Mouse (Mus musculus): Measurements from ENCODE around the gene Aarsd1.
"Not testable (repeated sequence)": the region's sequence is repeated elsewhere in the genome, so short reads cannot be mapped to it uniquely, and the experiment has no call there.

The Aarsd1 gene

GRCm38 (mm10) chr11:101378926-101379325, 38.5 kb downstream of the Aarsd1 start:
- DNase-seq (ENCODE audit: low read depth, low spot score): no peak

DNA sequence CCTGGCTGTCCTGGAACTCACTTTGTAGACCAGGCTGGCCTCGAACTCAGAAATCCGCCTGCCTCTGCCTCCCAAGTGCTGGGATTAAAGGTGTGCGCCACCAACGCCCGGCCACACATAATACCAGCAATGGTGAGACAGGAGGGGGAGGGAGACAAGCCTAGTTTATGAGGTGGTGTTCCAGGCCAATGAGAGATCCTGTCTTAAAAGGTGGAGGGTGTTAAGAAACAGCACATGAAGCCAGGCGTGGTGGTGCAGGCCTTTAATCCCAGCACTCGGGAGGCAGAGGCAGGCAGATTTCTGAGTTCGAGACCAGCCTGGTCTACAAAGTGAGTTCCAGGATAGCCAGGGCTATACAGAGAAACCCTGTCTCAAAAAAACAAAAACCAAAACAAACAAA, 39.2 kb downstream of the Aarsd1 start:
- not testable (repeated sequence) for DNase-seq (ENCODE audit: low read depth, low spot score)

DNA sequence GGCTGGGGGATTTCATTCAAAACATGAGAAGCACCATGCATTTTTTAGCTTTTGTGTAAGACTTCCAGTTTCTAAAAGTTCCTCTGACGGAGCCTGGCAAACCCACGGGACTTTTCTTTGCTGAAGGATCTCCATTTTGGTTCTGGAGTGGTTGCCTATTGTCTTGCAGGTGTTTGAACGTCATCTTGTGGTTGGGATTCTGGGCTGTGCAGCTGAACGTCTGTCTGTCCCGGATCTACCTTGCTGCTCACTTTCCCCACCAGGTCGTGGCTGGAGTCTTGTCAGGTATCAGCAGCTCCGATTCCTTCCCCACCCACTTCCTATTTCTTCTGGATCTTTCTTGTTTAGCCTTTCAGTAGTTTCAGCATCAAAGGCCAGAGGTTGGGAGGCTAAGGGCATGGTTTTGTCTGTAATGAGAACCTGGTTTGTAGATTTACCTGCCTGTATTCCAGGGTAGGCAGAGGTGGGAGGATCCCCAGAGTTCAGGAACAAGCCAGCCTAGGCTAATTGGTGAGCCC, 42.9 kb downstream of the Aarsd1 start:
- DNase-seq (ENCODE audit: low read depth, low spot score): no peak

- no peak for DNase-seq (ENCODE audit: low read depth, low spot score)
Observed at GRCm38 (mm10) chr11:101370141-101370540, 47.3 kb downstream of the Aarsd1 start.

DNA sequence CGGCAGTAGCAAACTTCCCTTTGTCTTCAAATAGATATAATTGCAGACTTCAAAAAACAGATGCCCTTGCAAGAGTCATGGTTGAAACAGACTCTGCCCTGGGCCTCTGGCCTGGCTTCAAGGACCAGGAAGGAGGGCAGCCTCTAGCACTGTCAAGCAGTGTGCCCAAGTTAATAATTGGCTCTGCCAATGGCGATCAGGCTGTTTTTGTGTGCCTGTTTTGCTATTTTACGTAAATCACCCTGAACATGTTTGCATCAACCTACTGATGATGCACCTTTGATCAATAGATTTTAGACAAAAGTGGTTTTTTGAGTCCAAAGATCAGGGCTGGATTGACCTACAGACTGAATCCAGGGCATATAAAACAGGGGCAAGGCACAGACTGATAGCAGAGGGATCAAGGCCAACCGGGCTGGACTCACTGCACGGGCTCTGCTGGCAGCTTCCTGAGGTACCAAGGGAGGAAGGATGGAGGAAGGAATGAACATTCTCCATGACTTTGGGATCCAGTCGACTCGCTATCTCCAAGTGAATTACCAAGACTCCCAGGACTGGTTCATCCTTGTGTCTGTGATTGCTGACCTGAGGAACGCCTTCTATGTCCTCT, 50.0 kb downstream of the Aarsd1 start, which contains the start of gene G6pc:
TSS of gene G6pc (plus strand) at position 236 of the 610 bp plus-strand sequence.
- DNase-seq (ENCODE audit: low read depth, low spot score): no peak

GRCm38 (mm10) chr11:101364531-101364931, 52.9 kb downstream of the Aarsd1 start:
- no peak for DNase-seq (ENCODE audit: low read depth, low spot score)

DNA sequence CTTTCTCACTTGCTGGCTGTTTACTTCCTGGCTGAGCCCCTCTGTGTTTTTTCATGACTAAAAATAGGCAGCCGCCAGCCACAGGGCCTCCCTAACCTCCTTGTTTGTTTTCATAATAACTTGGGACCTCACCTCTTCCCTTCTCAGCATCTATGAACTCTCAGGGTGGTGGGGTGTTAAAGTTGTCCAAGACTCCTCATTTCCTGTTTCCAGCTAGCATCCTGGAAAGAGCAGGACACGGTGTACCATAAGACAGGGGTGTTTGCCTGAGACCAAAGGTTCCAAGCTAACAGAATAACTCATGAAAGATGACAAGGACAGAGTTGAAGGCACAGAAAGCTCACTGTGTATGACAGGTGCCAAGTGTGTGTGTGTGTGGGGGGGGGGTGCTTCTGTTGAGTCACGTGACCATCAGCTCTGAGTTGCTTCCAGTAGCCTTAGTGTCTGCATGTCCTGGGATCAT, 56.7 kb downstream of the Aarsd1 start:
- no peak for DNase-seq (ENCODE audit: low read depth, low spot score)

DNA sequence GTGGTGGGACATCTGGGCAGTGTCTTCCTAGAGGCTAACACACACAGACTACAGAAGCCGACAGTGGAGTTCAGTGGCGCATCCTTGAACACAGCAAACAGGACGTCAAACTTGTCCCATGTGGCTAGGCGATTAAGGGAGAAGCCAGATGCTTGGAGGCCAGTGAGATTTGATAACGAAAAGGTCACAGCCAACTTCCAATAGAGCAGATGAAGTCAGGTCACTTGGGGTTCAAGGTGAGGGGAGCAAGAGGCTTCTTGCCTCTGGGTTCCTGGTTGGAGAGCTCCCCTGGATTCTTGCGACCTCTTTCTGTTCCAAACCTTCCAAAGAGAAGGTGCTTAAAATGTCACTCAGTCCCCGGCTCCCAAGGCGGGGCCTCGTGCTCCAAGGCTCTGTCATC, 57.6 kb downstream of the Aarsd1 start:
- no peak for DNase-seq (ENCODE audit: low read depth, low spot score)

- DNase-seq (ENCODE audit: low read depth, low spot score): no peak
Observed at GRCm38 (mm10) chr11:101357505-101358182, 59.8 kb downstream of the Aarsd1 start.

All from A20 (cell line).